Mouse (Mus musculus): ENCODE data around the gene Ralgapa2.

The Ralgapa2 gene

GRCm38 (mm10) chr2:146511911-146512580, at the start of gene Ralgapa2:
Gene Ralgapa2 (minus strand): TSS chr2:146512344.
- peak; percentile 100 for DNase-seq (ENCODE audit: low spot score in 2 of 2)

GRCm38 (mm10) chr2:146561505-146561904, 49.4 kb upstream of the Ralgapa2 start:
- DNase-seq (ENCODE audit: low spot score in 2 of 2): no peak

GRCm38 (mm10) chr2:146560633-146561043, 48.5 kb upstream of the Ralgapa2 start:
- no peak for DNase-seq (ENCODE audit: low spot score in 2 of 2)

- DNase-seq (ENCODE audit: low spot score in 2 of 2): no peak
Observed at GRCm38 (mm10) chr2:146556148-146556547, 44.0 kb upstream of the Ralgapa2 start.

- DNase-seq (ENCODE audit: low spot score in 2 of 2): no peak
Observed at GRCm38 (mm10) chr2:146555351-146555750, 43.2 kb upstream of the Ralgapa2 start.

GRCm38 (mm10) chr2:146553701-146554100, 41.6 kb upstream of the Ralgapa2 start:
- peak; percentile 25 to 26 for DNase-seq (ENCODE audit: low spot score in 2 of 2)

GRCm38 (mm10) chr2:146551818-146552217, 39.7 kb upstream of the Ralgapa2 start:
- DNase-seq (ENCODE audit: low spot score in 2 of 2): no peak

GRCm38 (mm10) chr2:146549111-146549776, 37.1 kb upstream of the Ralgapa2 start:
- DNase-seq (ENCODE audit: low spot score in 2 of 2): peak; percentile 66 to 74

- no peak for DNase-seq (ENCODE audit: low spot score in 2 of 2)
Observed at GRCm38 (mm10) chr2:146544155-146544814, 32.1 kb upstream of the Ralgapa2 start.

- no peak for DNase-seq (ENCODE audit: low spot score in 2 of 2)
Observed at GRCm38 (mm10) chr2:146533118-146533949, 21.2 kb upstream of the Ralgapa2 start.

GRCm38 (mm10) chr2:146532493-146532892, 20.3 kb upstream of the Ralgapa2 start:
- DNase-seq (ENCODE audit: low spot score in 2 of 2): no peak

- no peak for DNase-seq (ENCODE audit: low spot score in 2 of 2)
Observed at GRCm38 (mm10) chr2:146525483-146525882, 13.3 kb upstream of the Ralgapa2 start.

GRCm38 (mm10) chr2:146524685-146525415, 12.7 kb upstream of the Ralgapa2 start:
- DNase-seq (ENCODE audit: low spot score in 2 of 2): no peak

GRCm38 (mm10) chr2:146516894-146517293, 4.8 kb upstream of the Ralgapa2 start:
- no peak for DNase-seq (ENCODE audit: low spot score in 2 of 2)

GRCm38 (mm10) chr2:146515081-146515480, 2.9 kb upstream of the Ralgapa2 start:
- no peak for DNase-seq (ENCODE audit: low spot score in 2 of 2)

- no peak for DNase-seq (ENCODE audit: low spot score in 2 of 2)
Observed at GRCm38 (mm10) chr2:146512581-146512920, 407 bp upstream of the Ralgapa2 start.

- DNase-seq (ENCODE audit: low spot score in 2 of 2): no peak
Observed at GRCm38 (mm10) chr2:146511401-146511865, 711 bp downstream of the Ralgapa2 start.

GRCm38 (mm10) chr2:146510780-146511179, 1.4 kb downstream of the Ralgapa2 start:
- no peak for DNase-seq (ENCODE audit: low spot score in 2 of 2)

GRCm38 (mm10) chr2:146502578-146503311, 9.4 kb downstream of the Ralgapa2 start:
- peak; percentile 86 to 92 for DNase-seq (ENCODE audit: low spot score in 2 of 2)

GRCm38 (mm10) chr2:146500067-146500466, 12.1 kb downstream of the Ralgapa2 start:
- DNase-seq (ENCODE audit: low spot score in 2 of 2): no peak
